Mouse (Mus musculus) midbrain, embryonic 12.5 days (tissue): ENCODE measurements around the gene Olfr1061. TPM values are rescaled to one million over a fixed set of nuclear protein-coding genes. Genes with fewer than 3 reads are reported as not detected.

Source experiments
- polyA plus RNA-seq: library from polyadenylated mRNA; unstranded; fragments of >200 nt; fragmentation: Nextera tagmentation; extraction: Ambion mirVana; gene quantifications from 2 replicates; pipeline ENCODE4 v1.2.1, GENCODE M21; 2016

Gene Olfr1061
- polyA plus RNA-seq, 1 experiment from 2014 or later: not detected

Other genes with a start within 250 kb of the Olfr1061 start
- not detected in 2 replicates for gene Olfr1043, start 246.5 kb downstream of the Olfr1061 start, polyA plus RNA-seq
- not detected in 2 replicates for gene Olfr1044, start 236.2 kb downstream of the Olfr1061 start, polyA plus RNA-seq
- gene Olfr52, start 228.4 kb downstream of the Olfr1061 start, polyA plus RNA-seq: not detected in 2 replicates
- not detected in 2 replicates for gene Olfr1045, start 211.0 kb downstream of the Olfr1061 start, polyA plus RNA-seq
- not detected in 2 replicates for gene Olfr1046, start 194.7 kb downstream of the Olfr1061 start, polyA plus RNA-seq
- not detected in 2 replicates for gene Olfr1047, start 182.6 kb downstream of the Olfr1061 start, polyA plus RNA-seq
- not detected in 2 replicates for gene Olfr1048, start 173.8 kb downstream of the Olfr1061 start, polyA plus RNA-seq
- gene Olfr1049, start 155.7 kb downstream of the Olfr1061 start, polyA plus RNA-seq: not detected in 2 replicates
- not detected in 2 replicates for gene Olfr1051, start 135.0 kb downstream of the Olfr1061 start, polyA plus RNA-seq
- gene Olfr1052, start 121.6 kb downstream of the Olfr1061 start, polyA plus RNA-seq: not detected in 2 replicates
- gene Olfr1053, start 98.8 kb downstream of the Olfr1061 start, polyA plus RNA-seq: not detected in 2 replicates
- gene Olfr1054, start 78.6 kb downstream of the Olfr1061 start, polyA plus RNA-seq: not detected in 2 replicates
- not detected in 2 replicates for gene Olfr1055, start 63.8 kb downstream of the Olfr1061 start, polyA plus RNA-seq
- not detected in 2 replicates for gene Olfr1056, start 51.6 kb downstream of the Olfr1061 start, polyA plus RNA-seq
- not detected in 2 replicates for gene Olfr1057, start 35.7 kb downstream of the Olfr1061 start, polyA plus RNA-seq
- not detected in 2 replicates for gene Olfr1058, start 25.5 kb downstream of the Olfr1061 start, polyA plus RNA-seq
- gene Olfr1062, start 12.7 kb upstream of the Olfr1061 start, polyA plus RNA-seq: not detected in 2 replicates
- gene Olfr1065, start 36.5 kb upstream of the Olfr1061 start, polyA plus RNA-seq: not detected in 2 replicates
- gene Olfr1066, start 42.2 kb upstream of the Olfr1061 start, polyA plus RNA-seq: not detected in 2 replicates
- gene Olfr228, start 73.3 kb upstream of the Olfr1061 start, polyA plus RNA-seq: not detected in 2 replicates
- not detected in 2 replicates for gene Olfr1076, start 94.4 kb upstream of the Olfr1061 start, polyA plus RNA-seq
- not detected in 2 replicates for gene Olfr1079, start 128.4 kb upstream of the Olfr1061 start, polyA plus RNA-seq
- gene Olfr1080, start 144.2 kb upstream of the Olfr1061 start, polyA plus RNA-seq: not detected in 2 replicates
- gene Olfr1082, start 184.9 kb upstream of the Olfr1061 start, polyA plus RNA-seq: not detected in 2 replicates
- gene Olfr1084, start 225.7 kb upstream of the Olfr1061 start, polyA plus RNA-seq: not detected in 2 replicates
- gene Olfr1085, start 248.0 kb upstream of the Olfr1061 start, polyA plus RNA-seq: not detected in 2 replicates